Mouse (Mus musculus) adrenal gland, adult 18-20 months (tissue): Measurements from ENCODE around the gene Plekhh3. TPM values are rescaled to one million over a fixed set of nuclear protein-coding genes. Genes with fewer than 3 reads are reported as not detected.

Experiments
- DNase-seq, 2 experiments: peaks; one replicate each; pipeline ENCODE4 v3.0.0; 2021 to 2022; ENCODE audit warnings: low spot score in 2 of 2
- total RNA-seq, 2 experiments: library from RNA; stranded (reverse); gene quantifications; 1 replicate in 1 of 2; 2 replicates in 1 of 2; pipeline ENCODE4 v1.2.3; 2021

Plekhh3 gene
- total RNA-seq, 2 experiments from 2014 or later = 24.3 to 25.6 TPM

- no peak for DNase-seq
Measured at GRCm38 (mm10) chr11:101188166-101188805, 17.1 kb upstream of the Plekhh3 start.

- no peak for DNase-seq
Measured at GRCm38 (mm10) chr11:101187541-101187940, 16.4 kb upstream of the Plekhh3 start.

- no peak for DNase-seq
Measured at GRCm38 (mm10) chr11:101186526-101187247, 15.5 kb upstream of the Plekhh3 start.

- no peak for DNase-seq
Measured at GRCm38 (mm10) chr11:101185441-101185840, 14.3 kb upstream of the Plekhh3 start.

- no peak for DNase-seq
Measured at GRCm38 (mm10) chr11:101184984-101185383, 13.8 kb upstream of the Plekhh3 start.

GRCm38 (mm10) chr11:101182771-101183517 is 11.8 kb upstream of the Plekhh3 start:
- DNase-seq = no peak

GRCm38 (mm10) chr11:101181961-101182360 is 10.8 kb upstream of the Plekhh3 start:
- no peak for DNase-seq

GRCm38 (mm10) chr11:101180846-101181740 is 9.9 kb upstream of the Plekhh3 start:
- DNase-seq = peak; percentile 72 to 77

- DNase-seq = no peak
Measured at GRCm38 (mm10) chr11:101180261-101180660, 9.1 kb upstream of the Plekhh3 start.

GRCm38 (mm10) chr11:101179306-101179705 is 8.2 kb upstream of the Plekhh3 start:
- no peak for DNase-seq

- DNase-seq = no peak
Measured at GRCm38 (mm10) chr11:101178061-101179058, 7.2 kb upstream of the Plekhh3 start.

GRCm38 (mm10) chr11:101176933-101177773 is 6.0 kb upstream of the Plekhh3 start:
- DNase-seq = no peak

GRCm38 (mm10) chr11:101176117-101176691 is 5.1 kb upstream of the Plekhh3 start:
- DNase-seq = no peak

- no peak for DNase-seq
Measured at GRCm38 (mm10) chr11:101175636-101176116, 4.5 kb upstream of the Plekhh3 start.

- DNase-seq = no peak
Measured at GRCm38 (mm10) chr11:101174851-101175628, 3.9 kb upstream of the Plekhh3 start, which contains the start of gene Ccr10. Gene Ccr10, minus strand, starts transcription at chr11:101175443.

GRCm38 (mm10) chr11:101174389-101174745 is 3.2 kb upstream of the Plekhh3 start:
- DNase-seq = no peak

GRCm38 (mm10) chr11:101173631-101174388 is 2.7 kb upstream of the Plekhh3 start:
- DNase-seq = peak; percentile 75 to 80
